Mouse (Mus musculus): ENCODE data around the gene Syt16.

DNA sequence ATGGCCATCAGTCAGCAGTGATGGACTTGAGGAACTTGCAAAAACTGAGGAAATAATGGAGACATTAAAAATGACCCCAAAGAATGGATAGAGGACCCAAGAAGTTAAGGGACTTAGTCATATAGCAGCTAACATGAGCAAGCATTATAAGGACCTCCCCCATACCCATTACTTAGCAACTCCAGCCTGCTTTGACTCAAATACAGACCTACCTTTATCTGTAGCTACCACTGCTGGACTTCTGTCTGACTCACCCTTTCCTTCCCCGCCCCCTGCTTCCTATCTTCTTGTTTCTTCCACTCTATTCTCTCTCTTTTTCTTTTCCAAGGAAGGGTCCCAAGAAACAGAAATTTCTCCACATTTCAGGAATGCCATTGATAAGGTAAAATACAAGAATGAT lies 223.2 kb downstream of the Syt16 start:
- TF ChIP-seq CTCF (IDR thresholded peaks at IDR 0.05), result no peak
- no peak for TF ChIP-seq EP300 (IDR thresholded peaks at IDR 0.05)

Data from lung, postnatal 0 days (tissue).